Mouse (Mus musculus): ENCODE measurements at regions not wholly inside any gene's neighbourhood (a gene's known extent, or its start where the extent isn't known, plus 50 kb on each side); places are given as distances from the start of the nearest gene placed in this dataset.
A peak's percentile ranks its signal among the peaks of the same experiment; 100 is the strongest.

DNA sequence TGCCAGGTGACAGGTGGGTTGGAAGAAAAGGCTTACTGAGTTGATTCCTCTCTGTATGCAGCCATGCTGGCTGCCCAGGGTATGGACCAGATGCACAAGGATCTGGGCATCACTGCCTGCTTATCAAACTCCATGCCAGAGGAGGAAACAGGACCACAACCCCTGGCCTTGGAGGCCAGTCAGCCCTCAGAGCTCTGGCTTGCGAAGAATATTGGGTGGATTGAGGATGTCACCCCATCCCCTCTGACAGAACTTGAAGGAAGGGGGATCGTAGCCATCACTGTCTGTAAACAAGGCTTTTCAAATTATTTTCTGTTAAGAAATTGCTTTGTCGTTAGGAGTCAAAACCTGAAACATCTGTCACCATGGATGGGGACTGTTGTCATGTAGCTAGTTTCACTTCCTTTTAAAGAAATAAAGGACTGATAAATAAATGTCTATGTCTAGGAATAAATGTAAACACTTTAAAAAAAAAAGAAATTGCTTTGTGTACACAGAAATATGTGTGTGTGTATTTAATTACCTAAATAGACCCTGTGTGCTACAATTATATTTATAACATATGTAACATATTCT lies 55.0 kb upstream of the Tbl1xr1 start:
- DNase-seq, result no peak

DNA sequence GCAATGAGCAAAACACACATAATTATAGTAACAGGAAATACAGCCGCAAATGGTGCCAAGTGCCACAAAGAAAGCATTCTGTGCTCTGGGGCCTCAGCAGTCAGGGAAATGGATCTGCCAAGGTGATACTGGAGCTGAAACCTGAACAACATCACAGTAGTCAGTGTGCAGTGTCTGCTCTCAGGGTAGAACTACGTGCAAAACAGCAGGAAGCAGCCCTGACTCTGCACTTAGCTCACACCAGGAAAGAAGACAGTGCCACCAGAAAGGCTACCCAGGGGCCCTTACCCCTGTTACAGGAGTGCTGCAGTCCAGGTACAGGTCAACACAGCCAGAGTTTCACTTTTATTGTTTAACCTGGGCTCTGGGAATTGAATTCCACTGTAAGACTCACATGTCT lies 54.0 kb upstream of the Tbl1xr1 start:
- DNase-seq, result peak; percentile 31 to 43

DNA sequence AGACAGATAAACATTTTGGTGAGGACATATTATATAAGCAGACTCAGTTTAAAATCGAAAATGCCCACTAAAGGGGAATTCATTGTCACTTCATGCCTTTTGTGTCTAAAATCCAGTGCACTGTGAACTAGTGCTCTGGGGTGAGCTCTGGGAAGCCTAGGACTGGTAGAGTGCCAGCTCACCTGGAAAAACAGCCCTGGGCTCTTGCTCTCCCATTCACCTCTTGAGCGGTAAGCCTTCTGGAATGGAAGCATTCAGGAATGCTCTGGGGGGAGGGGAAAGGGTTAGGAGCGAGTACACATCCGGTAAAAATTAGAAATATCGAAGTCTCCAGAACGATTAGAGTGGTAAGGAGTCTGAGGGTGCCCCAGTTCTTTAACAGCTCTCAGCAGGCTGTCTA lies 53.4 kb upstream of the Tbl1xr1 start:
- no peak for DNase-seq

DNA sequence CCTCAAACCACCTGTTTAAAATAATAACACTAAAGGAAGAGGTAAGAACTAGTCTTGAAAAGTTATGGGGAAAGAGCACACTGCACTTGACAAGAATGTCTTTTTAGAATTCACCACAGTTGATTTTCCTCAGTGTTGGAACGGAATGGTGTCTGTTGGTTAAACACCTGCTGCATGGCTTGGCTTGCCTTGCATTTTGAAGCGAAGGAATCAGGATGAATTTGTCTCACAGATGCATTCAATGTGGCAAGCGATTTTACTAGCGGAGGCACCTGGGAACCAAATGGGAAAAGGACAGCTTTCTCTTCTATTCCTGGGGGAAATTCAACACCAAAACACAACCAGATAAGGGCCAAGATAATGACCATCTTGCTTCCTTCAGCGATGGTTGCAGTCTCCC lies 52.9 kb upstream of the Tbl1xr1 start:
- DNase-seq, result no peak

DNA sequence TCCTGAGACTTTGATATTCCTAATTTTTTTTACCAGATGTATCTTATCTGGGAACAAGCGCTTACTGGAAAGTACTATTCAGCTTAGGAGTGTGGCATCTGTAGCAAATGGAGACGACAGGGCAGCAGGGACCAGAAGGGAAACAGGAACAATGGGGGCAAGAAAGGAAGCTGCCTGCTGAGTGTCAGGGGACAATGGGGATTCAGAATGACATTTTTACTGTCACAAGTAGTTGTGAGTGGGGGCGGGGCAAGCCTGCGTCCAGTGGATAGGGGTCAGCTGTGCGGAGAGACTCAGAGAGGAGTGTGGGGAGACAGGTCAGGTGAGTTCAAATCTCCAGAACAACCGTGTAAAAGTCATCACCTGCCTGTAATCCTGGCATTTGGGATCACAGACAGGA lies 52.3 kb upstream of the Tbl1xr1 start:
- peak in 1 of 2 experiments; percentile 12 for DNase-seq

DNA sequence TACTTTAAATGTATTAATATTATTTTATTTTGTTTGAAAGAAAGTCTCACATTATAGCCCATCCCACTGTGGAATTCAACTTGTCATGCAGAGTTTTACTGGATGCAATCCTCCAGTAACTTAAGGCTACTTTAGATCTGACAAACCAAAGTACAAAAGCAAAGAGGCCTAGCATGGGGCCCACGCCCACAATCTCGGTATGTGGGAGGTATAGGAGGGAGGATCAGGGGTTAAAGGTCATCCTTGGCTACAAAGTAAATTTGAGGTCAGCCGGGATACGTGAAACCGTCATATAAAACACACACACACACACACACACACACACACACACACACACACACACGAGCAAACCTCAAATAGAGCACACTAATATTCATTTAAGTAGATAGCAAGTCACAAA lies 51.3 kb upstream of the Tbl1xr1 start:
- no peak for DNase-seq

DNA sequence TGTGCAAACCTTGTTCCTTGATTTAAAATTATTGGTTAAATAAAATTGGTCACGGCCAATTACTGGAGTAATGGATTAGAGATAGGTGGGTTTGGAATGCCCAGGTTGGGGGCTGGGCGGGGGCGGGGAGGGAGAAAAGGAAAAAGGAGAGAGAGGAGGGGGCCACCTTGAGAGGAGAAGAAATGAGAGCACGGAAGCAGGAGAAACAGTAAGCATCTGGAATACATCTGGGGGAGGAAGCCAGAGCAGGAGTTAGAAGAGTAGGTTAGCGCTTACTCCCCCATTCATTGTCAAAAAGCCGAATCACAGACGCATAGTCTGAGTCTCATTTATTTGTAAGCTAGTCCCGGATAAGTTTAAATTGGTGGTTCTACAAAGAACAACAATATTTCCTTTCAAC lies 50.8 kb upstream of the Tbl1xr1 start:
- DNase-seq, result no peak

Data from thymus, postnatal 36 days (tissue).